Mouse (Mus musculus) adrenal gland, adult 2 months (tissue): ENCODE results near the gene Tex14. TPM values are rescaled to one million over a fixed set of nuclear protein-coding genes. Genes with fewer than 3 reads are reported as not detected.
"Not testable (repeated sequence)": the region's sequence is repeated elsewhere in the genome, so short reads cannot be mapped to it uniquely, and the experiment has no call there.

ENCODE experiments used
- DNase-seq: peaks from one replicate; pipeline ENCODE4 v3.0.0; 2021
- polyA plus RNA-seq: library from polyadenylated mRNA; depleted of rRNA; stranded (reverse); fragments of >200 nt; gene quantifications from 2 replicates; pipeline ENCODE4 v1.2.3, GENCODE M21; 2012
- total RNA-seq, 2 experiments: library from RNA; stranded (reverse); gene quantifications; 2 replicates each; pipeline ENCODE4 v1.2.3; 2021

Tex14 gene
- total and polyA plus RNA-seq, 3 experiments = 0.08 to 1.3 (median 0.35) TPM

GRCm38 (mm10) chr11:87448476-87449199 lies 43.8 kb downstream of the Tex14 start:
- peak; percentile 42 for DNase-seq

- no peak for DNase-seq
Observed at GRCm38 (mm10) chr11:87449200-87449547, 44.3 kb downstream of the Tex14 start.

DNA sequence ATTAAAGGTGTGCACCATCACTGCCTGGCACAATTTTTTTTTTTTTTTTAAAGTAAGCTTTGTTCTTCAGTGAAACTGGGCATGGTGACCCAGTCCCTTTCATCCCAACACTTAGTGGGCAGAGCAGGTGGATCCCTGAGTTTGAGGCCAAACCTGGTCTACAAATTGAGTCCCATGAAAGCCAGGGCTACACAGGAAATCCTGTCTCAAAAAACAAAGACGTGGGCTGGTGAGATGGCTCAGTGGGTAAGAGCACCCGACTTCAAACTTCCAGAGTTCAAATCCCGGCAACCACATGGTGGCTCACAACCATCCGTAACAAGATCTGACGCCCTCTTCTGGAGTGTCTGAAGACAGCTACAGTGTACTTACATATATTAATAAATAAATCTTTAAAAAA lies 45.0 kb downstream of the Tex14 start:
- DNase-seq = not testable (repeated sequence)

- DNase-seq = not testable (repeated sequence)
Observed at GRCm38 (mm10) chr11:87452779-87453178, 47.9 kb downstream of the Tex14 start.

DNA sequence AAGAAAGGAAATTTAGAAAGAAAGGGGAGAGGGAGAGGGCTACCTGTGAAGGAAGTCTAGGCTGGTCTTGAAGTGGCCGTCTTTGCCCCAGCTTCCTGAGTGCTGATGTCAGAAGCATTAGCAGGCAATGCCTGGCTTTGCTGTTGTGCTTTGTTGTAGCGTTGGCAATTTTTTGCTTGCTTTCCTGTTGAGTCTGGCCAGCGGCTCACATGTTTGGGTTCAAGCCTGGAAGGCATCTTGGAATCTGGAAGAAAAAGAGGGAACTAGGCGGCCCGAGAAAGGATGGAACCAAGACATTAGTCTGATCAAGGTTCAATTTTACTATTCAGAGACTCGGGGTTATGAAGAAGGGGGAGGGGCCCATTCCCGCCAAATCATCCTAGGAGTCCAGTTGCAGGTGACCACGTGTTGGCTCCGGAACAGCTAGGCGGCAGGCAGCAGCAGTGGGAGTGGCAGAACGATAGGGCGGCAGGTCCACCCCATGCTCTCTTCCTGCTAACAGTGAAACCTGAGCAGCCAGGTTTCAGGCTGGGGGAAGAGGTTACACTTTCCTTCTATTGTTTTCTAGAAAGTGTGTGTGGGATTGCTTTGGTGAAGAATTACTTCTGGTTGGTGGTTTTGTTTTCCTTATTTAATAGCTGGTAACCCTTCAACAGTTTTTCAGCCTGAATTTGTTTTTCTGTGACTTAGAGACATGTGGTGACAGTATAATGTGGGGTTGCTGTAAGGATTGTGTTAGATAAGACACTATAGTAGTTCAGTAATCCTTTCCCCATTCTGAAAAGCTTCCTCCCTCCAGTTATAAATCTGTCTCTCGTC lies 48.6 kb downstream of the Tex14 start:
- DNase-seq = no peak

DNA sequence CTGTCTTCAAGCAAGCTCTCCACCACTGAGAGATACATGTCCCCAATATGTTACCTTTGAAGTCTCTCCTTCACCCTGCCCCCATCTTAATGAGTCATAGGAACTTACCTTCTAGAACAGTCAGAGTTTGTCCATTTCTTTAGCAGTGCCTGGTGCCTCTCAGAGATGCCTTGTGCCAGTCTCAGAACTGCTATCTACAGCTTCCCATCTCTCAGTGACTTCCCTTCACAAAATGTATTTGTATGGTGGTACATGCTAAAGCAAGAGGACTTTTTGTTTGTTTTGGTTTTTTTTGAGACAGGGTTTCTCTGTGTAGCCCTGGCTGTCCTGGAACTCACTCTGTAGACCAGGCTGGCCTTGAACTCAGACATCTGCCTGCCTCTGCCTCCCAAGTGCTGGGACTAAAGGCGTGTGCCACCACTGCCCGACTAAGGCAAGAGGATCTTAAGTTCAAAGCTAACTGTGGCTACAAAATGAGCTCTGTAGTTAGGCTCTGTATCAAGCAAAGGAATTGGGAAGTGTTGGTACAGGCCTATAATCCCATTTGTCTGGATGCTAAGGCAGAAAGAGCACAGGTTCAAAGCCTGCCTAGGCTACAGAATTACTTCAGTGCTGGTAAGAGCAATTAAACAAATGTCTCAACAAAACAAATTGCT lies 49.3 kb downstream of the Tex14 start:
- DNase-seq = no peak

- DNase-seq = no peak
Observed at GRCm38 (mm10) chr11:87455573-87455972, 50.7 kb downstream of the Tex14 start.

DNA sequence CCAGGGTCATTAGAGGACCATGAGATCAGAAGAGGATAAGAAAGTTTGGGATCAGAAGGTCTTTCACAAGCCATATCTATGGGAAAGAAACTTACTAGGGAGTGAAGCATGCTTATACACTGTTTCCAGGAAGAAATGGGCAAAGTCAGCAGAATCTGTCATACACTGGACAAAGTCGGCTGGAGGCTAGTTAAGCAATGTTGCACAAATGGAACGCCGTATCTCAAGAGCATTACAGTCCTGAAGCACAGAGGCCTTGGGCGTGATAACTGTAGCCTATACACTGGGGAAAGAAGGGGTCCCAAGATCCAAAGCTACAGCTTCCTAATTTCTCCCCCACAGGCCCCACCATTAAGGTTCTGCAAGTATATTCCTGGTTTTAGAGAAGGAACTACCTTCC lies 51.1 kb downstream of the Tex14 start:
- no peak for DNase-seq

DNA sequence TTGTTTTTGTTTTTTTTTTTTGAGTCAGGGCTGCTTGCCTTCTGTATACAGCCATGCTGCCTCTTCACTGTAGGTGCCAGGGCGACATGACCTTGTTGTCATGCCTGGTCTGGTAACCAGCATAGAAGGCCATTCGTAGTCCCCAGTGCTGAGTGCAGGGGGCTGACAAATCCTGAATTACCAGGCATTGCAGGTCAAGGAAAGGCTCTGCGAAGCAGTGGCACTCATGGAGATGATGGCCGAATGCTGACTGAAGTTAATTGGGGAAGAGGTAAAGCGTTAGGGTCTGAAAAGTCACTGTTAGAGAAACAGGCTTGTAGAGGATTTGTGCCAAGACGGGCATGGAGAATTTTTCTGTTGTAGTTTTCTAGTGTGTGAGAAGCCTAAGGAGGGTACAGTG lies 55.7 kb downstream of the Tex14 start:
- DNase-seq = no peak

DNA sequence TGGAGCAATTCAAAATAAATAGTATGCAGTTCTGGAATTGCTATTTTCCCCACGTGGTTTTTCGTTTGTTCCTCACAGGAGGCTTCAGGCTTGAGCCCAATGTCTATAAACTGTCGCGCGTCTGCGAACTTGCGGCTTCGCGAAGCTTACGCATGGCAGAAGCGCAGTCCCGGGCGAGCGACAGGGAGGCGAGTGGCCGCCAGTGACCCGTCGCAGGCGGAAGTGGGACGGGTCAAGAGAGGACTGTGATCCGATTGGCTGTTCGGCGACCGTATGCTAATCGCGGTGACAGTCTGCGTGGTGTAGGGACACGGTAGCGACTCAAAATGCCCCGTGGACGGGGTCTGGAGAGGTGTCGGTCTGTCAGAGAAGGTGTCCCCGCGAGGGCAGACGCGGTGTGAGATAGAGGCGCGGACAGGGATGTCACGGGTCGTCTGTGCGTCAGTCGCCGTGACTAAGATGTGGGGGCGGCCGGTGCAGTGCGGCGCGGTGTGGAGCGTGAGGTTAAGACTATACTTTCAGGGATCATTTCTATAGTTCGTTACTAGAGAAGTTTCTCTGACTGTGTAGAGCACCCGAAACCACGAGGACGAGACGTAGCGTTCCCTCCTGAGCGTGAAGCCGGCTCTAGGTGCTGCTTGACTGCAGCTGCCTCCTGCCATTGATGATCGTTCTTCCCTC lies 57.1 kb downstream of the Tex14 start:
- DNase-seq = peak; percentile 91

DNA sequence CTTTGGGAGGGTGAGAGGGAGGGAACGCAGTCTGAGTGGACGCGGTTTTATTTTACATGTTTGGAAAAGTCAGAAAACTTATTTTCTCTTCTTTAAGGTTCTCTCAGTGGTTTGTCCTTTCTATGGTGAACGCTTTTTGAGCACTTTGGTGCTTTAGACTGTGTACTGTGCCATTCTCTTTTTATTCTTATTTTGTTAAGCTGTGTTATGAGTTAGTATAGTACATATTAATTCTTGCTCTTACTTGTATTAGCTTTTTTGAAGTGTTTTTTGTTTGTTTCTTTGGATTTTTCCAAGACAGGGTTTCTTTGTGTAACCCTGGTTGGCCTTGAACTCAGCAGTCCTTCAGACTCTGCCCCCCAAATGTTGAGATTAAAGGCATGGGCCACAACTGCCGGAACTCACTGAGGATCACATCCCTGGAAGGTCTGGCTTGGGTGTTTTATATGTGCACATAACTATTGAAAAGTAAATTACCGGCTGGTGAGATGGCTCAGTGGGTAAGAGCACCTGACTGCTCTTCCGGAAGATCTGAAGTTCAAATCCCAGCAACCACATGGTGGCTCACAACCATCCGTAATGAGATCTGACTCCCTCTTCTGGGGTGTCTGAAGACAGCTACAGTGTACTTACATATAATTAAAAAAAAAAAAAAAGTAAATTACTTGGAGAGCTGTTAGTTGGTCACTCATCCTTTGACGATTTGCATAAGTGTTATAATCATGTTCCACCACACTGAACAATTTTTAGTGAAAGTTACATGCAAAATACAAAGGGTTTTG lies 57.8 kb downstream of the Tex14 start:
- peak; percentile 58 for DNase-seq

DNA sequence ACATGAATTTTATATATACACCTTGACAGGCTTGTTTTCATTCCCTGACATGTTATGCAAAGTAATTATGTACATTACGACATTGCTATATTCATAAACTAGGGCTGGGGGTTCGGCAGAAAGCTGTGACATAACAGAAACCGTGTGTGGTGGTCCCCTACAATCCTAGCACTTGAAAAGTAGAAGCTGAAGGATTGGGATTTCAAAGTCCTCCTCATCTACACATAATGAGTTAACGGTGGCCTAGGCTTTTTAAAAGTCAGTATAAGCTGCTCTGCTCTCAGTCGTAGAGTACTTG lies 58.3 kb downstream of the Tex14 start:
- DNase-seq = no peak

DNA sequence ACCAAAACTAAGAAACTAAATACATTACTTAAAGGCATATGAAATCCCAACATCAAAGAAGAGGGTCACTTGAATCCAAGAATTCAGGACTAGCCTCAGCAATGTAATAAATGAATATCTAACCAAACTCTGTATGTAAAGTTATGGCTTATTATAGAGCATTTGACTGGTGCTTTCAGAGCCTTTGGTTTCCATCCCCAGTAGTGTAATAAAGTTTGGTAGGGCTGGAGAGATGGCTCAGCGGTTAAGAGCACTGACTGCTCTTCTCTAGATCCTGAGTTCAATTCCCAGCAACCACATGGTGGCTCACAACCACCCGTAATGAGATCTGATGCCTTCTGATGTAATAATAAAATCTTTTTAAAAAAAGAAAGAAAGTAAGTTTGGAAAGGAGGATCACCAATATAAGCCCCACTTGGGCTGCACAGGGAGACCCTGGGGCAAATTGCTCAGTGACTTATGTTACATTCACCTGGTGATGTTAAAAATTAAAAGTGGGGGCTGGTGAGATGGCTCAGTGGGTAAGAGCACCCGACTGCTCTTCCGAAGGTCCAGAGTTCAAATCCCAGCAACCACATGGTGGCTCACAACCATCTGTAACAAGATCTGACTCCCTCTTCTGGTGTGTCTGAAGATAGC lies 59.0 kb downstream of the Tex14 start:
- not testable (repeated sequence) for DNase-seq

DNA sequence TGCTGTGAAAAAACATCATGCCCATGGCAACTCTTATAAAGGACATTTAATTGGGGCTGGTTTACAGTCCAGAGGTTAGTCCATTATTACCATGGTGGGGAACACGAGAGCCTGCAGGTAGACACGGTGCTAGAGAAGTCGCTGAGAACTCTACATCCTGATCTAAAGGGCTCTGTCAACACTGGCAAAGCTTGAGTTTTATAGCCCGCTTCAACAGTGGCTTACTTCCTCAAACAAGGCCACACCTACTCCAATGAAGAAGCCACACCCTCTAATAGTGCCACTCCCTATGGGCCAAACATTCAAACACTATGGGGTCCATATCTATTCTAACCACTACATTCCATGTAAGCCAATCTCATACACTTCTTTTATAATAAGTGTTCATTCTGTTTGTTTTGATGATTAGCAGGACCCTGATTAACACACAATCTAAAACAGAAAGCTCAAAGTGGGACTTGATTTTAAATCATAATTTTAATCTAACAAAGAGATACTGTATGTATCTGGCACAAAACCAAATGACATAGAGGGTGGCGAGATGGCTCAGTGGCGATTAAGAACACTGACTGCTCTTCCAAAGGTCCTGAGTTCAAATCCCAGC lies 61.2 kb downstream of the Tex14 start:
- no peak for DNase-seq

- no peak for DNase-seq
Observed at GRCm38 (mm10) chr11:87467491-87468277, 62.8 kb downstream of the Tex14 start.

- no peak for DNase-seq
Observed at GRCm38 (mm10) chr11:87468278-87468655, 63.4 kb downstream of the Tex14 start.

GRCm38 (mm10) chr11:87468706-87469315 lies 63.9 kb downstream of the Tex14 start:
- no peak for DNase-seq

DNA sequence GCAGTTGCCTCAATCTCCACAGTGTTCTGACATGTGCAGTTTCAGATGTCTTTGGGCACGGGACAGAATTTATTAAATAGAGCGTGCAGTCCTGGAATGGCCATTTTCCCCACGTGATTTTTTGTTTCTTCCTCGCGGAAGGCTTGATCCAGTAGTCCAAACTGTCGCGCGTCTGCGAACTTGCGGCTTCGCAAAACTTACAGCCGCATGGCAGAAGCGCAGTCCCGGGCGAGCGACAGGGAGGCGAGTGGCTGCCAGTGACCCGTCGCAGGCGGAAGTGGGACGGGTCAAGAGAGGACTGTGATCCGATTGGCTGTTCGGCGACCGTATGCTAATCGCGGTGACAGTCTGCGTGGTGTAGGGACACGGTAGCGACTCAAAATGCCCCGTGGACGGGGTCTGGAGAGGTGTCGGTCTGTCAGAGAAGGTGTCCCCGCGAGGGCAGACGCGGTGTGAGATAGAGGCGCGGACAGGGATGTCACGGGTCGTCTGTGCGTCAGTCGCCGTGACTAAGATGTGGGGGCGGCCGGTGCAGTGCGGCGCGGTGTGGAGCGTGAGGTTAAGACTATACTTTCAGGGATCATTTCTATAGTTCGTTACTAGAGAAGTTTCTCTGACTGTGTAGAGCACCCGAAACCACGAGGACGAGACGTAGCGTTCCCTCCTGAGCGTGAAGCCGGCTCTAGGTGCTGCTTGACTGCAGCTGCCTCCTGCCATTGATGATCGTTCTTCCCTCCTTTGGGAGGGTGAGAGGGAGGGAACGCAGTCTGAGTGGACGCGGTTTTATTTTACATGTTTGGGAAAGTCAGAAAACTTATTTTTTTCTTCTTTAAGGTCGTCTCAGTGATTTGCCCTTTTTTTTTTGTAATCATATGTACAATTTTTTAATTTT lies 66.2 kb downstream of the Tex14 start:
- peak; percentile 85 for DNase-seq

- not testable (repeated sequence) for DNase-seq
Observed at GRCm38 (mm10) chr11:87471699-87471997, 66.8 kb downstream of the Tex14 start.
